Mouse (Mus musculus) gastrocnemius, adult 8-10 months (tissue): ENCODE results near the gene Mdm2. TPM values are rescaled to one million over a fixed set of nuclear protein-coding genes. Genes with fewer than 3 reads are reported as not detected.

Source experiments
- DNase-seq, 2 experiments: peaks; one replicate each; pipeline ENCODE4 v3.0.0; 2022; ENCODE audit warnings: low spot score in 2 of 2
- total RNA-seq, 4 experiments: library from RNA; stranded (reverse); gene quantifications; 2 replicates each; pipeline ENCODE4 v1.2.4; 2022

The Mdm2 gene
- total RNA-seq, 4 experiments from 2014 or later: 44.3 to 55.1 (median 51.2) TPM

DNA sequence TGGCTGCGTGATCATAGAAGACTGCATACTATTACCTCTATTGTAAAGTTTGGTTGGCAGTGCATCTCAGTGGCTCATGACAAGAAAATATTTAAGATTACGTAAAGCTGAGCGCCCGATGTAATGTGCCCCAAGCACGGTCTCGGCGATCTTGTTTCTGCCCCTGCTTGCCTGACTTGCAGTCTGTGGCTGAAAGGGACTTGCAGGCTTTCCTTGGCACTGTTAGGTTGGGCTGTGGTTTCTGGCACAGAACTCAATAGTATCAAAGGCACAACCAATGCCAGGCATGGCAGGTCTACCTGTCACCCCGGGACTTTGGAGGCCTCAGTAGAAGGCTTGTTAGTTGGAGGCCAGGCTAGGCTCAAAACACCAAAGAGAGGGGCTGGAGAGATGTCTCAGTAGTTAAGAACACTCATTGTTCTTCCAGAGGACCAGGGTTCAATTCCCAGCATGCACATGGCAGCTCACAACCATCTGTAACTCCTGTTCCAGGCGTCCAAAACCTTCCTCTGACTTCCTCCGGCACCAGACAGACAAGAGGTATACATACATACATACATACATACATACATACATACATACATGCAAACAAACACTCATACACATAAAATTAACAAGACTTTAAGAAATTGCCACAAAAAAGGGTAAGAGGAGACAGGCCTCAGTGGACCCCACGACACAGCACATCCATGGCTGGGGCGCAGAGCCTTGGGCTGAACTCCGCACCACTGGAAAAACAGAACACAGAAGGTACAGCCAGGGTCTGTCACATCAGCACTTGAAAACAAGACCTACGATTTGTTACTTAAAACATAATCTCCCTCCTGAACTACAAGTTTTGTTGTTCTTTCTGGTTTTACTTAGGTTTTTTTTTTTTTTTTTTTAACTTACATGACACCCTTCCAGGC lies 51.8 kb downstream of the Mdm2 start:
- DNase-seq: no peak

GRCm38 (mm10) chr10:117657659-117658306 lies 52.8 kb downstream of the Mdm2 start:
- DNase-seq: no peak

DNA sequence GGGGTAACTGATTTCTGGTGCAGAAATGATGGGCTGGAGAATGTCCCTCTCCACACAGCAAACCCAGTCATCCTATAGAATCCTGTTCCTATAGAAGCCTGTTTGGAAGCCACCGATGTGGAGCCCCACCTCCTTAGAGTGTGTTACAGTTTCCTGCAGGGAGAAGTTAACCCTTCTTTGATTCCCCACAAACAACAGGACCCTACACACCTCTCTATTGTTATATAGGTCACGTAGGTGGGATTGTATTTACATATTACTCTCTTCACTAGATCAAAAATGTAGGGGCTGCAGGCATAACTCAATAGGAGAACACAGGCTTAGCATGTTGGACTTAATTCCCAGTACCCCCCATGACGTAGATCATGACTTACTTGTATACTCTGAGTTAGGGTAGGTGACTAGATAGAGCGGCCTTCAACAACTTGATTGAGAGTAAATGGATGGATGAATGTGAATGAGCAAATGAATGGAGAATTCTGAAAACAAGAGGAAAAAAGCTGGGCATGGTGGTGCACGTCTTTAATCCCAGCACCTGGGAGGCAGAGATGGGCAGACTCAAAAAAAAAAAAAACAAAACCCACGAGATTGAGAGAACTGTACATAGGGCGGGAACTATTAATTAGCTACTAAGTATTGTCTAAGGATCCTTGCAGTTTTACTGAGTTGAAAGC lies 53.4 kb downstream of the Mdm2 start:
- DNase-seq: no peak

DNA sequence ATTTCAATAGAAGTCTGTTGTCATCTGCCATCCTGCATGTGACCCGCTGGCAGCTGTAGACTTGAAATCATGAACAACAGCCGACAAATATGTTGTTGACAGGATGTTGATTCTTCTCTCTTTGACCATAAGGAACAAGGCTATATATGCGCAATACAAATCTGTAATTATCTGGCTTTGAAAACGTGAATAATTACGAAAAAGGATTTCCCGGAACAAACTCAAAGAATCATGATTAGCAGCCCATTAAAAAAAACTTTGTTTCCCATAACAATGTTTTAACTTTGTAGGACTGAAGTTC lies 53.9 kb downstream of the Mdm2 start:
- DNase-seq: no peak

- DNase-seq: no peak
Observed at GRCm38 (mm10) chr10:117655908-117656661, 54.5 kb downstream of the Mdm2 start.

DNA sequence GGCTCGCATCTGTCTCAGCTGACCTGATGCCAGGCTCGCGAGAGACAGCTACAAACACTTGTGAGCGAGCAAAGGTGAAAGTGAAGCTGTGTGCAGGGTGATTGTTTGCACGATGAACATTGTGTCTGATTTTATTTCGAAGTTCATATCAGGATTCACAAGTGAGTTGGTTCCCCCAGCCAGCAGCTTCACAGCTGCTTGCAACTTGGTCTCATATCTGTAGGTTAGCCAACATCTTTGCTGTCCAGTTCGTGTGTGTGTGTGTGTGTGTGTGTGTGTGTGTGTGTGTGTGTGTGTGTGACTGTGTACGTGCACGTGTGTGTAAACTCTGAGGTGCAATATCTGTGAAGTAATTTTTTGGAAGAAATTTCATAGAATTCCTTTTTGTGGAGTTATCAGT lies 55.1 kb downstream of the Mdm2 start:
- no peak for DNase-seq

DNA sequence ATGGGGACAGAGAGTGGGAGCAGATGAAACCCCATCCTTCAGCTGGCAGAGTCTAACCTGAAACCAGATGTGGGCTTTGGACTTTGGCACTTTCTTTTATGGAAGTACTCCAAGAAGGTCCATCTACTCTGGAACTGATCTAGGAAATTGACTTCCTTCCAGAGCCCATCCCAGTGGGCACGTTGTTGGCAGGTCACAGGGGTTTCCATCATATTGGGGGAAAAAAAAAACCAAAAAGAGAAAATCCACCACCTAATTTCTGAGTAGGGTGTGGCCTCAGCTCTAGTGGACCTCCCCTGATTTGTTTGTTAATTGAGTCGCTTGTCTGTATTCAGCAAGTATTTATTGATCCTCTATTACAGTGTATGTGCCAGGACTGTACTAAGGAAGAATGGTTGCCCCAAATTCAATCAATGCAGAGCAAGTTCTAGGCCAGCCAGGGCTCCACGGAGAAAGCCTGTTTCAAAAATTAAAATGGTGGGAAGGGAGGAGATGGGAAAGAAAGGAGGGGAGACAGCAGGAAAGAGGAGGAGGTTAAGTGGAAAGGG lies 55.9 kb downstream of the Mdm2 start:
- no peak for DNase-seq

DNA sequence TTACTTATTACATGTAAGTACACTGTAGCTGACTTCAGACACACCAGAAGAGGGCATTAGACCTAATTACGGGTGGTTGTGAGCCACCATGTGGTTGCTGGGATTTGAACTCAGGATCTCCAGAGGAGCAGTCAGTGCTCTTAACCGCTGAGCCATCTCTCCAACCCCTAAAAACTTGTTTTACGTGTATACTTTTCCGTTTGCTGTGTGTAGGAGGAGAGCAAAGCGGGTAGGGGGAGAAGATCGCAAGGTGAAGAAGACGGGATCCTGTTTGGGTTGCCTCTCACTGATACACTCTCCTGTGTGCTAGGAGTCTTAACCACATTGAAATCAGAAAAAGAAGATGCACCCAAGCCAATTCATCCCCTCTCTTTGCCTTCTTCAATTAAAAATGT lies 56.8 kb downstream of the Mdm2 start:
- DNase-seq: no peak

DNA sequence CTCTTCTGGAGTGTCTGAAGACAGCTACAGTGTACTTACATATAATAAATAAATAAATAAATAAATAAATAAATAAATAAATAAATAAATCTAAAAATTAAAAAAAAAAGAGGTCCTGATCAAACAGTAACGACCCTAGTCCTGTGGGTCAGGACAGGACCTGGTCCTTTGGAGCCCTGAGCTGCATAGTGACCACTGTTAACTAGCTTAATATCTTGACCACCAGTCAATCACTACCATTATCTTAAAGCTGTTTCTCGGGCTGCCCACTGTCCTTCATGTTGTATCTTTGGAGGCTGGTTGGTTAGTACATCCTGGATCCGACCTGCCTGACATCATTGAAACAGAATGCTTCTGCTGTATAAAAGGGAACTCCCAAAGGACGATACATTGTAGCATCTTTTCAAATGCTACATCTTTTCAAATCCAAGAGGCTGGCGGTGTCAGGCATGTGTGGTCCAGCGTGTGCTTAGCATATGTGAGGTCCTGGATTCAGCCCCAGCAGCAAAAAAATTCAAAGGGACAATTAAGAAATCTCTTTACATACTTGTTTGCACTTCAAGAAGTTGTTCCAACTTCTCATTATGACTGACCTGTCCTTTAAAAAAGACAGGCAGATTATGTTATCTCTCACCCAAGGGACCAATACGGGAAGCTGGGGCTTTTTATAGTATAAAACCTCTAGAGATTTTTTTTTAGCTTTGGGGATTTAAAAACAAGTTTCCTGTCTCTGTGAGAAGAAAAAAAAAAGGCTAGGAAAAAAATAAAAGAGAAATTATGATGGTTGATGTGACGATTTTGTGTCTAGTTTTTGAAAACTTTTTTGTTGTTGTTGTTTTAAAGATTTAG lies 57.4 kb downstream of the Mdm2 start:
- DNase-seq: no peak

GRCm38 (mm10) chr10:117652378-117652774 lies 58.2 kb downstream of the Mdm2 start:
- no peak for DNase-seq

GRCm38 (mm10) chr10:117651587-117652377 lies 58.8 kb downstream of the Mdm2 start:
- no peak for DNase-seq

- no peak for DNase-seq
Observed at GRCm38 (mm10) chr10:117650725-117651124, 59.8 kb downstream of the Mdm2 start.

- DNase-seq: no peak
Observed at GRCm38 (mm10) chr10:117650042-117650655, 60.4 kb downstream of the Mdm2 start.

DNA sequence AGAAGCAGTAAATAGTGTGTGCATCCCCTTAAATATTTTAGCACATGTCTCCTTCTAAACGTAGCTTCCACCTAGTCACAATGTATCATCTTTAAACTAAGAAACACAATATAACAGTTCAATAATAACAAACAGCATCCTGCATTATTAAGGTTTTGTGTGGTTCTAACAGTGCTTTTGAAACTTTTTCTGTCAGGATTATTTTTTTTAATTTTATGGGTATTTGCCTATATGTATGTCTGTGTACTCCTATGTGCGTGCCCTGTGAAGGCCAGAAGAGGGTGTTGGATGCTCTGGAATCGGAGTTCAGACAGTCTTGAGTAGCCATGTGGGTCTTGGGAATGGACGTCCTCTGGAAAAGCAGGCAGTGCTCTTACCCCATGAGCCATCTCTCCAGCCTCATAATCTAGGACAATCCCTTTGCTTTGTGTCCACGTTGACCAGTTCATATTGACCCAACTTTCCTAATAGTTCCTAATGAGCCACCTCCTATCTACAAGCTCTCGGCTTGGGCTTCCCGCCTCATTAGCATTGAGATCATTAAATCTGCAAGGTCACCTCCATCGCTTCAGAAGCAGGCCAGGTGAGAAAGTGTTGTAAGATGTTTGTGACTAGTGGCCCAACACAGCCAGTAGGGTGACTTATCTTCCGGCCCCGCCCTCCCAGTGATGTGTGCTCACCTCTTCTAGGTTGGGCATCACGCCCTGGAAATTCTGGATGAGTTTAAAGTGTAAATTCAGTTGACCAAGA lies 61.1 kb downstream of the Mdm2 start:
- DNase-seq: no peak

DNA sequence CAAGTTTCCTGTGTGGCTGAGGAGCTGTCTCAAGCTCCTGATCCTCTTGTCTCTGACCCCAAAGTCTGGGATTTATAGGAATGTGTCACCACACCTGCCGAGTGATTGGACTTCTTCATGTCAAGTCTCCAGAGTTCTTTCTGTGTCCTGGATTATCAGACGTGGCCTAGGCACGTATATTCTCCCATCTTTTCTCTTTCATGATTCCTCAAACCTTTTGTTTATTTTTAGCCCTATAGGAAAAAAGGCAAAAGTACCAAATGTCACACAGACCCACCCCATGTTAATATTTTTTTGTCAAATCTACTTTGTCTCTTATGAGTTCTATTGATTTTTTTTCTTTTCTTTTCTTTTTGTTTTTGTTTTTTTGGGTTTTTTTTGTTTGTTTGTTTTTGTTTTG lies 61.9 kb downstream of the Mdm2 start:
- DNase-seq: no peak

GRCm38 (mm10) chr10:117647964-117648472 lies 62.5 kb downstream of the Mdm2 start:
- DNase-seq: no peak

DNA sequence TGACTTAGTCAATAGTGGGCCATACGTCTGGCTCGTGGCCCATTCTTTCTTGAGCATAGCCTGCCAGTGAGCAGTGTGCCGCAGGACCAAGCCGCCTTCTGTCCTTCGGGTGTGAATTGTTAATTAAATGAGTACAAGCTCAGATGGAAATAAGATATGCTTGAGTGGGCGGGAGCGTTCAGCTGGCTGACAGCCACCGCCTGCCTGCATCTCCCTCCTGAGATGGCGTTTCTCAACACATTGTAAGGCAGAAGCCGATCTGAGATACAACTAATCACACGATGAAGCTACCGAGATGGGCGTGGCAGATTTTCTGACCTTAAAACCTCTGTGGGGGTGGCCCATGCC lies 63.4 kb downstream of the Mdm2 start:
- no peak for DNase-seq

DNA sequence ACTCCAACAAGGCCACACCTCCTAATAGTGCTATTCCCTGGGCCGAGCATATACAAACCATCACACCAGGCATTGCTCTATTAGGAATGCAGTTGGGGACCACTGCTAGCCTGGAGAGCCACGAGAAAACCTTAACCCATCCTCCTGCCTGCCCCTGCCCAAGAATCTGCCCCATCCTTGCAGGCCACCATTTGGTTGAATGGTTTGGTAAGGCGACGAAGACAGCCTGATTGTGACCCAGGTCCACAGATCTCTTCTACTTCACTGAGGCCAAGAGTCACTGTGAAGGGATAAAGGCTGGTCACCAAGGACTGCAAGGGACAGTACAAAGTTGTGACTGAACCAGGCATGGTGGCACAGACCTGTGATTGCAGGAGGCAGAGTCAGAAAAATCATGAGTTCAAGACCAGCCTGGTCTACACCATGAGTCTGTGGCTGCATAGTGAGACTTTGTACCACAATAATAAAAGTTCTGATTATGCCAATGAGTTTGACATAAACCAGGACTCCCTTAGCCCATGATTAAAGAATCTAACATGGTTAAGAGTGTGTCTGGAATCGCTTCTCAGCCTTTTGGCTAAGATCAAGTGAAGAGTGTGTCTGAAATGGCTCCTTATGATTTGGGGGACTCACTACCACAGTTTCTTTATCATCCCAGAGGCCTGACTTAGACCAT lies 63.9 kb downstream of the Mdm2 start:
- DNase-seq: no peak
